Mouse (Mus musculus) lung, postnatal 0 days (tissue): ENCODE data around the gene Tnfrsf1a. TPM values are rescaled to one million over a fixed set of nuclear protein-coding genes. Genes with fewer than 3 reads are reported as not detected.
"Not testable (repeated sequence)": the region's sequence is repeated elsewhere in the genome, so short reads cannot be mapped to it uniquely, and the experiment has no call there.

Experiments
- ATAC-seq: fragments of 200-750 bp; cut with Nextera tagmentation; 2 replicates; pipeline ENCODE4 v1.8.0; 2017; ENCODE audit warnings: moderate library complexity
- DNase-seq: peaks from one replicate; pipeline ENCODE4 v3.0.0-alpha.2; 2016; ENCODE audit warnings: low spot score
- H3K27ac ChIP-seq: fragments of 300-500 bp; sonication (generic); 2 replicates; pipeline ENCODE4 v1.5.1; 2014; ENCODE audit warnings: antibody characterized with exemption, mild to moderate bottlenecking, low read length, mixed read lengths
- H3K27me3 ChIP-seq: fragments of 300-500 bp; sonication (generic); replicated peaks from 2 replicates; pipeline ENCODE4 v1.6.1; 2014; ENCODE audit warnings: low read length, mixed read lengths; ENCODE audit not compliant: insufficient read depth
- H3K36me3 ChIP-seq: fragments of 300-500 bp; sonication (generic); 2 replicates; pipeline ENCODE4 v1.6.1; 2014; ENCODE audit warnings: low read length, mixed read lengths; ENCODE audit not compliant: insufficient read depth
- H3K4me1 ChIP-seq: fragments of 300-500 bp; sonication (generic); 2 replicates; pipeline ENCODE4 v1.6.1; 2014; ENCODE audit warnings: antibody characterized with exemption, low read depth, low read length, mixed read lengths; ENCODE audit not compliant: insufficient read depth
- H3K4me2 ChIP-seq: fragments of 300-500 bp; sonication (generic); replicated peaks from 2 replicates; pipeline ENCODE4 v1.6.1; 2014; ENCODE audit warnings: low read depth, mild to moderate bottlenecking, low read length, moderate library complexity, mixed read lengths
- H3K4me3 ChIP-seq: fragments of 300-500 bp; sonication (generic); 2 replicates; pipeline ENCODE4 v1.5.1; 2014; ENCODE audit warnings: low read depth, low read length
- H3K9ac ChIP-seq: fragments of 300-500 bp; sonication (generic); replicated peaks from 2 replicates; pipeline ENCODE4 v1.6.1; 2014; ENCODE audit warnings: low read depth, mild to moderate bottlenecking
- H3K9me3 ChIP-seq: fragments of 300-500 bp; sonication (generic); 2 replicates; pipeline ENCODE4 v1.6.1; 2016; ENCODE audit warnings: low read length, mixed read lengths
- CTCF ChIP-seq: IDR thresholded peaks from 2 replicates; pipeline ENCODE4 v1.5.1; 2016; ENCODE audit warnings: antibody characterized with exemption, mild to moderate bottlenecking
- EP300 ChIP-seq: IDR thresholded peaks from 2 replicates; pipeline ENCODE4 v1.6.1; 2016; ENCODE audit warnings: antibody characterized with exemption, mild to moderate bottlenecking, control low read depth
- WGBS: fragments of 180-500 bp; shearing (Covaris S2); extraction: QIAGEN DNeasy Blood & Tissue Kit; methylation state at CpG from one replicate; pipeline ENCODE4 v1.1.7; 2014; 5-methylcytosine and 5-hydroxymethylcytosine counted together
- polyA plus RNA-seq: library from polyadenylated mRNA; unstranded; fragments of >200 nt; fragmentation: Nextera tagmentation; extraction: Ambion mirVana; gene quantifications from 2 replicates; pipeline ENCODE4 v1.2.1, GENCODE M21; 2015

The Tnfrsf1a gene
- 107 and 108 TPM in 2 replicates for polyA plus RNA-seq

GRCm38 (mm10) chr6:125348721-125349574 lies at the start of gene Tnfrsf1a:
TSS of gene Tnfrsf1a (plus strand) at chr6:125349362.
- TF ChIP-seq EP300 (no peak), CTCF (no peak)

GRCm38 (mm10) chr6:125300982-125301381 lies 48.2 kb upstream of the Tnfrsf1a start:
- 75% methylated on average over 1 of the region's 1 CpGs for WGBS
- Histone ChIP-seq H3K36me3 (no peaks in the 10 kb centered on the region), H3K27me3 (no peaks in the 10 kb centered on the region), H3K9ac (no peak overlapping the region), H3K27ac (no peak overlapping the region), H3K9me3 (no peaks in the 10 kb centered on the region), H3K4me2 (no peak overlapping the region), H3K4me1 (no peaks in the 10 kb centered on the region; the same call in 1 of the 2 replicates), H3K4me3 (no peak overlapping the region)
- DNase-seq: no peak
- no peak for ATAC-seq
- TF ChIP-seq EP300 (no peak), CTCF (no peak)

More at GRCm38 (mm10) chr6:125348721-125349574, at the start of gene Tnfrsf1a:
- no peaks in the 10 kb centered on the region for H3K9me3 ChIP-seq
- ATAC-seq: no peak; the same call in 1 of the 2 replicates
- H3K36me3 ChIP-seq: no peaks in the 10 kb centered on the region; the same call in 1 of the 2 replicates
- DNase-seq: peak; percentile 74
- peak within 1 kb of the TSS; percentile 73 for H3K4me3 ChIP-seq
- peak within 1 kb of the TSS; percentile 95 for H3K27ac ChIP-seq
- peaks cover 37% of the 10 kb centered on the region for H3K4me1 ChIP-seq
- H3K9ac ChIP-seq: peak within 1 kb of the TSS; percentile 91
- H3K27me3 ChIP-seq: no peaks in the 10 kb centered on the region
- H3K4me2 ChIP-seq: peak within 1 kb of the TSS; percentile 79
- 8% methylated on average over 22 of the region's 22 CpGs for WGBS

GRCm38 (mm10) chr6:125302231-125302982 lies 46.8 kb upstream of the Tnfrsf1a start:
- no peaks in the 10 kb centered on the region for H3K9me3 ChIP-seq
- H3K27ac ChIP-seq: peak overlapping the region; percentile 58
- no peak overlapping the region for H3K4me3 ChIP-seq
- peak; percentile 66 for DNase-seq
- peak; percentile 81 for ATAC-seq
- 40% methylated on average over 24 of the region's 24 CpGs for WGBS
- TF ChIP-seq EP300: peak; percentile 7; the same call in 1 of the 2 replicates
- no peak for TF ChIP-seq CTCF
- no peaks in the 10 kb centered on the region for H3K27me3 ChIP-seq
- H3K4me2 ChIP-seq: no peak overlapping the region
- no peak overlapping the region for H3K9ac ChIP-seq
- H3K36me3 ChIP-seq: peaks cover 10% of the 10 kb centered on the region
- no peaks in the 10 kb centered on the region; the same call in 1 of the 2 replicates for H3K4me1 ChIP-seq

GRCm38 (mm10) chr6:125303242-125303641 lies 45.9 kb upstream of the Tnfrsf1a start:
- Histone ChIP-seq H3K4me1 (no peaks in the 10 kb centered on the region; the same call in 1 of the 2 replicates), H3K4me3 (no peak overlapping the region), H3K9ac (no peak overlapping the region), H3K4me2 (no peak overlapping the region), H3K36me3 (peaks cover 10% of the 10 kb centered on the region), H3K27me3 (no peaks in the 10 kb centered on the region), H3K27ac (peak overlapping the region; percentile 58; the same call in 1 of the 2 replicates), H3K9me3 (no peaks in the 10 kb centered on the region)
- ATAC-seq (no peak), DNase-seq (no peak)
- TF ChIP-seq CTCF (no peak), EP300 (no peak)
- 56% methylated on average over 4 of the region's 4 CpGs for WGBS

- H3K4me3 ChIP-seq, H3K9ac ChIP-seq, DNase-seq, ATAC-seq, H3K9me3 ChIP-seq, H3K4me2 ChIP-seq, H3K27me3 ChIP-seq, H3K4me1 ChIP-seq, H3K27ac ChIP-seq: not testable (repeated sequence)
- H3K36me3 ChIP-seq: peaks cover 12% of the 10 kb centered on the region
- WGBS: 81% methylated on average over 7 of the region's 7 CpGs
These were observed 44.8 kb upstream of the Tnfrsf1a start for GRCm38 (mm10) chr6:125304408-125304807.

GRCm38 (mm10) chr6:125305465-125305864 lies 43.7 kb upstream of the Tnfrsf1a start:
- WGBS: 87% methylated on average over 6 of the region's 6 CpGs
- Histone ChIP-seq H3K4me1 (no peaks in the 10 kb centered on the region; the same call in 1 of the 2 replicates), H3K27me3 (no peaks in the 10 kb centered on the region), H3K27ac (no peak overlapping the region), H3K9ac (no peak overlapping the region), H3K4me3 (no peak overlapping the region), H3K4me2 (no peak overlapping the region), H3K36me3 (peaks cover 12% of the 10 kb centered on the region), H3K9me3 (no peaks in the 10 kb centered on the region)
- TF ChIP-seq EP300 (no peak), CTCF (no peak)
- ATAC-seq (no peak), DNase-seq (no peak)
